Mouse (Mus musculus) liver, embryonic 14.5 days (tissue): ENCODE results near the gene Hist1h2an. TPM values are rescaled to one million over a fixed set of nuclear protein-coding genes. Genes with fewer than 3 reads are reported as not detected.
A peak's percentile ranks its signal among the peaks of the same experiment; 100 is the strongest.
"Not testable (repeated sequence)": the region's sequence is repeated elsewhere in the genome, so short reads cannot be mapped to it uniquely, and the experiment has no call there.

Experiments
- ATAC-seq: fragments of 200-750 bp; cut with Nextera tagmentation; 2 replicates; pipeline ENCODE4 v1.8.0; 2017; ENCODE audit warnings: moderate number of reproducible peaks, mild to moderate bottlenecking, moderate library complexity; ENCODE audit not compliant: insufficient read depth
- DNase-seq, 3 experiments: peaks; one replicate each; pipeline ENCODE4 v3.0.0-alpha.2; 2012 to 2013; ENCODE audit warnings: low read depth in 3 of 3, low spot score in 3 of 3
- H3K27ac ChIP-seq: fragments of 300-500 bp; sonication (generic); 2 replicates; pipeline ENCODE4 v1.5.1; 2014; ENCODE audit warnings: moderate library complexity, mild to moderate bottlenecking, control low read depth, inconsistent platforms
- H3K27me3 ChIP-seq: fragments of 300-500 bp; sonication (generic); 2 replicates; pipeline ENCODE4 v1.6.1; 2014; ENCODE audit warnings: mild to moderate bottlenecking, low read length, moderate library complexity; ENCODE audit not compliant: control insufficient read depth, insufficient read depth
- H3K36me3 ChIP-seq: fragments of 300-500 bp; sonication (generic); replicated peaks from 2 replicates; pipeline ENCODE4 v1.6.1; 2014; ENCODE audit warnings: low read depth; ENCODE audit not compliant: control insufficient read depth, insufficient read depth
- H3K4me1 ChIP-seq, 2 experiments: fragments of 200-500 bp in 1 of 2; fragments of 300-500 bp in 1 of 2; sonication (generic) in 1 of 2; replicated peaks; 2 replicates each; pipeline ENCODE4 v1.6.1; 2012 to 2014; ENCODE audit warnings: antibody characterized with exemption in 1 of 2, inconsistent platforms in 1 of 2, low read length in 1 of 2; ENCODE audit not compliant: control insufficient read depth in 2 of 2, insufficient read depth in 2 of 2
- H3K4me2 ChIP-seq: fragments of 300-500 bp; sonication (generic); 2 replicates; pipeline ENCODE4 v1.6.1; 2014; ENCODE audit warnings: low read depth, mild to moderate bottlenecking, control low read depth, moderate library complexity
- H3K4me3 ChIP-seq, 2 experiments: fragments of 200-500 bp in 1 of 2; fragments of 300-500 bp in 1 of 2; sonication (generic) in 1 of 2; 2 replicates each; pipeline ENCODE4 v1.5.1; 2012 to 2014; ENCODE audit warnings: low read depth in 2 of 2, low read length in 2 of 2, mild to moderate bottlenecking in 2 of 2, control low read depth in 1 of 2, inconsistent platforms in 1 of 2, moderate library complexity in 1 of 2; ENCODE audit not compliant: insufficient read depth in 1 of 2
- H3K9ac ChIP-seq: fragments of 300-500 bp; sonication (generic); replicated peaks from 2 replicates; pipeline ENCODE4 v1.6.1; 2014; ENCODE audit warnings: mild to moderate bottlenecking, control low read depth, moderate library complexity
- H3K9me3 ChIP-seq: fragments of 300-500 bp; sonication (generic); 2 replicates; pipeline ENCODE4 v1.6.1; 2016; ENCODE audit warnings: low read length, mixed read lengths; ENCODE audit not compliant: control insufficient read depth
- CTCF ChIP-seq: IDR thresholded peaks from 2 replicates; pipeline ENCODE4 v1.5.1; 2016; ENCODE audit warnings: antibody characterized with exemption, low read depth, control low read depth
- EP300 ChIP-seq: IDR thresholded peaks from 2 replicates; pipeline ENCODE4 v1.6.1; 2016; ENCODE audit warnings: antibody characterized with exemption, low read depth
- WGBS: fragments of 180-500 bp; shearing (Covaris S2); extraction: QIAGEN DNeasy Blood & Tissue Kit; methylation state at CpG from one replicate; pipeline ENCODE4 v1.1.7; 2014; ENCODE audit not compliant: insufficient replicate concordance; 5-methylcytosine and 5-hydroxymethylcytosine counted together
- polyA plus RNA-seq, 2 experiments: library from polyadenylated mRNA; depleted of rRNA in 1 of 2; stranded (reverse) in 1 of 2; unstranded in 1 of 2; fragments of >200 nt; fragmentation: Nextera tagmentation in 1 of 2; extraction: Ambion mirVana in 1 of 2; gene quantifications; 2 replicates each; pipeline versions ENCODE4 v1.2.1 to v1.2.3; 2012 to 2014

Hist1h2an gene
- polyA plus RNA-seq, 2 experiments = 10.9 to 12.7 TPM

DNA sequence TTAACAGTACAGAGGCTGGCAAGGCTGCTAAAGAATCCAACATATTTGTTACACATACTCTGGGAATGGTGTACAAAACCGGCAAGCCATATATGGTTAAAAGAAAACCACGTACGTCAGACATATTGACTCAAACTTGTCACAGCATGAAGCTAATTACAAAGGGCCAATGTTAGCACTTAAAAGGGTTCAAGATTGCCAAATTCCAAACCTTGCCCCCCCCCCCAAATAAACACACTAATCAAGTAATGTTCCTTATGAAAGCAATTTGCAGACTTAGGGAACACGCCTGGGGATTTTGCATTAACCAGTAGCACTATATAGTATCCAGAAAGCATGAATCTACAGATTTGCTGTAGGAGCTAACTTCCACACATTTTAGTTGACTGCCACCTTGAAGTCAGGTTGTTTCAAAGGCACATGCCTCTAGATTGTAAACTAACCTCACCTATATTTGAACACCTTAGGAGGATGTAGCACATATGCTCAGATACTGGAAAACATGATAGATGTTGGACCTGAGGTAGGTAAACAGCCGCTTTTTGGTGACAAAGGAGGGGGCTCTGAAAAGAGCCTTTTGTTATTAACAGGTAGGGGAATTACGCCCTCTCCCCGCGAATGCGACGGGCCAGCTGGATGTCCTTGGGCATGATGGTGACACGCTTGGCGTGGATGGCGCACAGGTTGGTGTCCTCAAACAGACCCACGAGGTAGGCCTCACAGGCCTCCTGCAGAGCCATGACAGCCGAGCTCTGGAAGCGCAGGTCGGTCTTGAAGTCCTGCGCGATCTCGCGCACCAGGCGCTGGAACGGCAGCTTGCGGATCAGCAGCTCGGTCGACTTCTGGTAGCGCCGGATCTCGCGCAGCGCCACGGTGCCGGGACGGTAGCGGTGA, 4.4 kb downstream of the Hist1h2an start:
- Histone ChIP-seq H3K4me3 (peak overlapping the region; percentile 56 to 60), H3K27ac (peak overlapping the region; percentile 97), H3K4me1 (peaks cover 25 to 29% of the 10 kb centered on the region in 2 experiments), H3K9ac (peak overlapping the region; percentile 96), H3K4me2 (peak overlapping the region; percentile 90)
- H3K27me3 ChIP-seq, H3K9me3 ChIP-seq, H3K36me3 ChIP-seq: not testable (repeated sequence)
- DNase-seq (peak; percentile 60 to 74 (median 61)), ATAC-seq (peak; percentile 4)
- WGBS = under 1% methylated on average over 11 of the region's 35 CpGs
- TF ChIP-seq EP300 = peak; percentile 48

- no peaks in the 10 kb centered on the region for H3K27me3 ChIP-seq
- no peaks in the 10 kb centered on the region for H3K36me3 ChIP-seq
- peaks cover 33 to 35% of the 10 kb centered on the region in 2 experiments for H3K4me1 ChIP-seq
- H3K27ac ChIP-seq = peak overlapping the region; percentile 97
- H3K9me3 ChIP-seq = no peaks in the 10 kb centered on the region
- ATAC-seq (no peak), DNase-seq (no peak)
- peak overlapping the region; percentile 77 for H3K9ac ChIP-seq
- H3K4me2 ChIP-seq = peak overlapping the region; percentile 90
- TF ChIP-seq EP300 = no peak
- TF ChIP-seq CTCF = no peak
- peak overlapping the region in 1 of 2 experiments; percentile 36; a peak in 3 of 4 replicates for H3K4me3 ChIP-seq
- 83% methylated on average over 1 of the region's 1 CpGs for WGBS
These were observed 5.4 kb downstream of the Hist1h2an start for GRCm38 (mm10) chr13:21781639-21782038.

DNA sequence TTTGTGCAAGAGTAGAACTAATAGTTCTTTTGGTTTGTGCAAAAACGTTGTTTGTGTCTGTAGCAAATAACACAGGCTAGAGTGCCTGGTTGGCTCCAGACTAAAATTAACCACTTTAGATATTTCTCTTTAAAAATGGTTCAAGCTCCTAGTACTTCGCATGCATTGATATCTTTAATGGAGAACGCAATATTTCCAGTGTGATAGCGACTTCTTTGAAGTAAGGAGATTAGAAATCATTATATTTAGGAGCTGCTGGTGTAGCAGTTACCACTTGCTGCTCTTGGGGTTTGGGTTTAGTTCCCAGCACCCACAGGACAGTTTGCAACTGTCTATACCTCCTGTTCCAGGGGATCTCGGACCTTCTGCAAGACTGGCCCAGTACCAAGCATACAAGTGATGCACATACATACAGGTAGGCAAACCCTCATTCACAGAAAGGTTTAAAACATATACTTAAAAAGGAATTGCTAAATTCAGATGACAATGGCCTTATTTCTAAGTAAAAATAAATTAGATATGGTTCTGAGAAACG, 5.9 kb downstream of the Hist1h2an start:
- TF ChIP-seq CTCF (no peak), EP300 (no peak)
- 33% methylated on average over 6 of the region's 6 CpGs for WGBS
- Histone ChIP-seq H3K4me2 (peak overlapping the region; percentile 90), H3K27ac (peak overlapping the region; percentile 97), H3K4me3 (peak overlapping the region; percentile 11 to 72; a peak in 3 of 4 replicates), H3K27me3 (no peaks in the 10 kb centered on the region), H3K36me3 (no peaks in the 10 kb centered on the region), H3K9ac (peak overlapping the region; percentile 98), H3K9me3 (no peaks in the 10 kb centered on the region), H3K4me1 (peaks cover 38 to 40% of the 10 kb centered on the region in 2 experiments)
- DNase-seq (peak in 1 of 3 experiments; percentile 43), ATAC-seq (no peak)

GRCm38 (mm10) chr13:21779767-21780731, 7.0 kb downstream of the Hist1h2an start, which contains the start of gene Hist1h1b:
Gene Hist1h1b, minus strand, starts transcription at chr13:21780625.
- TF ChIP-seq CTCF (no peak; the same call in 1 of the 2 replicates), EP300 (peak; percentile 81)
- Histone ChIP-seq H3K36me3 (no peaks in the 10 kb centered on the region), H3K9me3 (no peaks in the 10 kb centered on the region), H3K27ac (peak within 1 kb of the TSS; percentile 97), H3K4me2 (peak within 1 kb of the TSS; percentile 90), H3K4me1 (peaks cover 29 to 33% of the 10 kb centered on the region in 2 experiments), H3K4me3 (peak within 1 kb of the TSS; percentile 72 to 93), H3K27me3 (no peaks in the 10 kb centered on the region), H3K9ac (peak within 1 kb of the TSS; percentile 98)
- 0% methylated on average over 44 of the region's 44 CpGs for WGBS
- DNase-seq = peak; percentile 82 to 88 (median 87)
- peak; percentile 47 for ATAC-seq
